Mouse (Mus musculus): ENCODE data around the gene Lrrc36.
A peak's percentile ranks its signal among the peaks of the same experiment; 100 is the strongest.

Gene Lrrc36

GRCm38 (mm10) chr8:105413391-105413790, at the start of gene Lrrc36, which contains the start of gene Kctd19:
Lrrc36 (plus strand) TSS chr8:105413571.
Kctd19 (minus strand) TSS chr8:105413502.
- no peak for DNase-seq (ENCODE audit: low spot score in 2 of 2)

- no peak for DNase-seq (ENCODE audit: low spot score in 2 of 2)
Measured at GRCm38 (mm10) chr8:105367107-105367506, 46.3 kb upstream of the Lrrc36 start.

- DNase-seq (ENCODE audit: low spot score in 2 of 2): no peak
Measured at GRCm38 (mm10) chr8:105372473-105372872, 40.9 kb upstream of the Lrrc36 start.

GRCm38 (mm10) chr8:105373032-105373431, 40.3 kb upstream of the Lrrc36 start, which contains the start of gene Plekhg4:
Plekhg4 (plus strand) TSS chr8:105373274.
- no peak for DNase-seq (ENCODE audit: low spot score in 2 of 2)

- DNase-seq (ENCODE audit: low spot score in 2 of 2): no peak
Measured at GRCm38 (mm10) chr8:105374513-105374966, 38.8 kb upstream of the Lrrc36 start.

- peak in 1 of 2 experiments; percentile 12 for DNase-seq (ENCODE audit: low spot score in 2 of 2)
Measured at GRCm38 (mm10) chr8:105378673-105379072, 34.7 kb upstream of the Lrrc36 start.

GRCm38 (mm10) chr8:105380308-105380707, 33.1 kb upstream of the Lrrc36 start:
- DNase-seq (ENCODE audit: low spot score in 2 of 2): no peak

GRCm38 (mm10) chr8:105384070-105384469, 29.3 kb upstream of the Lrrc36 start:
- DNase-seq (ENCODE audit: low spot score in 2 of 2): no peak

GRCm38 (mm10) chr8:105387151-105387550, 26.2 kb upstream of the Lrrc36 start:
- no peak for DNase-seq (ENCODE audit: low spot score in 2 of 2)

- no peak for DNase-seq (ENCODE audit: low spot score in 2 of 2)
Measured at GRCm38 (mm10) chr8:105389096-105389495, 24.3 kb upstream of the Lrrc36 start.

- no peak for DNase-seq (ENCODE audit: low spot score in 2 of 2)
Measured at GRCm38 (mm10) chr8:105393089-105393787, 20.1 kb upstream of the Lrrc36 start.

GRCm38 (mm10) chr8:105393915-105394314, 19.5 kb upstream of the Lrrc36 start:
- no peak for DNase-seq (ENCODE audit: low spot score in 2 of 2)

GRCm38 (mm10) chr8:105397747-105398146, 15.6 kb upstream of the Lrrc36 start:
- DNase-seq (ENCODE audit: low spot score in 2 of 2): peak in 1 of 2 experiments; percentile 55

- no peak for DNase-seq (ENCODE audit: low spot score in 2 of 2)
Measured at GRCm38 (mm10) chr8:105400016-105400415, 13.4 kb upstream of the Lrrc36 start.

- DNase-seq (ENCODE audit: low spot score in 2 of 2): no peak
Measured at GRCm38 (mm10) chr8:105403467-105403866, 9.9 kb upstream of the Lrrc36 start.

- DNase-seq (ENCODE audit: low spot score in 2 of 2): no peak
Measured at GRCm38 (mm10) chr8:105404496-105404895, 8.9 kb upstream of the Lrrc36 start.

GRCm38 (mm10) chr8:105406416-105406815, 7.0 kb upstream of the Lrrc36 start:
- peak in 1 of 2 experiments; percentile 6 for DNase-seq (ENCODE audit: low spot score in 2 of 2)

GRCm38 (mm10) chr8:105408331-105408730, 5.0 kb upstream of the Lrrc36 start:
- no peak for DNase-seq (ENCODE audit: low spot score in 2 of 2)

GRCm38 (mm10) chr8:105409947-105410346, 3.4 kb upstream of the Lrrc36 start:
- DNase-seq (ENCODE audit: low spot score in 2 of 2): no peak

GRCm38 (mm10) chr8:105418992-105419391, 5.6 kb downstream of the Lrrc36 start:
- DNase-seq (ENCODE audit: low spot score in 2 of 2): no peak

GRCm38 (mm10) chr8:105419800-105420199, 6.4 kb downstream of the Lrrc36 start:
- DNase-seq (ENCODE audit: low spot score in 2 of 2): no peak

GRCm38 (mm10) chr8:105422006-105422405, 8.6 kb downstream of the Lrrc36 start:
- no peak for DNase-seq (ENCODE audit: low spot score in 2 of 2)

- no peak for DNase-seq (ENCODE audit: low spot score in 2 of 2)
Measured at GRCm38 (mm10) chr8:105426878-105427277, 13.5 kb downstream of the Lrrc36 start.

Data from frontal cortex, postnatal 36 days (tissue).